Mouse (Mus musculus): Measurements from ENCODE around the gene Ttc23.

DNA sequence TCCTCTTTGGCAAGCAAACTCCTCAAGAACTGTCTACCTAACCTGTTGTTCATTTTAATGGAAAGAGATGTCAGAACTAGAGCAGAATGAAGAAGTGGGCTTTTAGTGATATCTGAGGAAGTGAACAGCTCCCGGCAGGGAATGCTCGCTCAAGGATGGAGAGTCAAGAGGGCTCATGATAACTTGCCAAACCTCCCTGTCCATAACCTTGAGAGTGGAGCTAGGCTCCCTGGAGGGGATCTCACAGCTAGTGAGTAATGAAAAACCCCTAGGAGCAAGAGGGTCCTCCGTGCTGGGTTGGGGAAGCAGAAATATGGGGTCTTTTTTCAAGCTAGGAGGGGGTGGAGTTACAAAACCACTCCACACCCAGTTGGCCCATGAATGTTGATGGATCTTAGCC lies 116.4 kb downstream of the Ttc23 start:
- TF ChIP-seq CTCF (IDR thresholded peaks at IDR 0.05; ENCODE audit: low read depth, low read length): no peak
- no peak for TF ChIP-seq TAL1 (conservative IDR thresholded peaks at IDR 0.05; ENCODE audit: low read depth, low read length)
- no peak for TF ChIP-seq POLR2AphosphoS5 (IDR thresholded peaks at IDR 0.05; ENCODE audit: insufficient replicate concordance, low read depth, low read length)
- TF ChIP-seq GATA1 (IDR thresholded peaks at IDR 0.05; ENCODE audit: borderline replicate concordance, low read length): no peak
- no peak for TF ChIP-seq GATA2 (IDR thresholded peaks at IDR 0.05; ENCODE audit: borderline replicate concordance, low read depth, low read length)

All from G1E (cell line).